Mouse (Mus musculus) cerebellum, adult (tissue): Measurements from ENCODE around the gene Ptprm.

Source experiments
- ATAC-seq: cut with Nextera tagmentation; 2 replicates; pipeline ENCODE4 v1.9.2; 2017; ENCODE audit warnings: mild to moderate bottlenecking, moderate library complexity, mixed read lengths; ENCODE audit not compliant: insufficient number of reproducible peaks, low FRiP score, low TSS enrichment

Ptprm gene

DNA sequence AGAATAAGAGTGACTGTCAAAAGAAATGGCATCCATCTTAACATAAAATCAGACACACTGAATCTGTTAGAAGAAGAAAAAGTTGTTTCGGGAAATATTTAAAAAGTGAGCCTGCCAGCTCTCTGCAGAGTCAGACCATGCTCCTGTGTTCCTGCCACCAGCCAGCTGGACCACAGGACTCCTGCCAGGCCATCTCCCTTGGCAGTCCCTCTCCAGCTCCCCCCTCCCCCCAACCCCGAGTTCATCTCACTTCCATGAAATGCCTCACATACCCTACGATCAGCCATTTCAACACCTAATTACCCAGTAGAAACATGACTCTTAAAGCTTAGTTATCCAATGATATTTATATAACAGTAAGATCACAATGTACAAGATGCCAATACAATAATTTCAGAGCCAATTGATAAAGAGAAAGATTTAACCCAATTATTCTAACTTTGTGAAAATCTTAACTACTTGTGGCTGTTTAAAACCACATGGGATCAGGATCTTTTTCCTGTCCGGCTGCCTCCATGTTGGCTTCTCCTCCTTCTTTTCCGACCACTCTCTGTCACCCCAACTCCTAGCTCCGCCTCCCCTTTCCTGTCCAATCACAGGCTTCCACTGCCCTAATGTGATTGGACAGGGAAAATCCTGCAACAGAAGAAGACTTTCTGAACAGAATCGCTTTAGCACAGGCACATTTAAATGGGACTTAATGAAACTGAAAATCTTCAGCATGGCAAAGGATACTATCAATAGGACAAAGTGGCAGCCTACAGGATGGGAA lies 716.1 kb downstream of the Ptprm start:
- ATAC-seq, result no peak

DNA sequence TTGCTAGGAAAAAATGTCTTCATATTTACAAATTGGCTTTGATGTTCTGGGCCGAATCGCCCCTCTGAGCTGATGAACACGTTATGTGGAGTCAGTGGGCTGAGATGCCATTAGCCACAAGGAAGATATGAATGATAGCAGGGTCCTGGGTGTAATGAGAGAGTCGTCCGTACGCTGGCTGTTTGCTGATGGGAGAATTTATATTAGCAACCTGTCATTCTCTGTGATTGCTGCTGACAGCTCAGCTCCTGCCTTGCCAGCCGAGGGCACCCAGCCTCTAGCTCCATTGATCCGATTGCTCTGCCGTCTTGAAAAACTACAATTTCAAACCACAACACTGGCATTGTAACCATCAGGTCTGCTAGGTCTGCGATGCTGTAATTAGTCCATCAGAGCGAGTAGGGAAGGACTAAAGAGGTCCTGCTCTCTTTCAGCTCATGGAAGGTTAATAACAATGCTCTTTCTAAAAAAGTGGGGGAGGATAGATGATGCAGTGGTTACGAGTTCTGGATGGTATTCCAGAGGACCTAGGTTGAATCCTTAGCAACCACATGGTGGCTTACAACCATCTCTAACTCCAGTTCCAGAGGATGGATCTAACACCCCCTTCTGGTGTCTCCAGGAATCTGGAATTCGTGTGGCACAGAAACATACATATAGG lies 734.1 kb downstream of the Ptprm start:
- no peak for ATAC-seq

DNA sequence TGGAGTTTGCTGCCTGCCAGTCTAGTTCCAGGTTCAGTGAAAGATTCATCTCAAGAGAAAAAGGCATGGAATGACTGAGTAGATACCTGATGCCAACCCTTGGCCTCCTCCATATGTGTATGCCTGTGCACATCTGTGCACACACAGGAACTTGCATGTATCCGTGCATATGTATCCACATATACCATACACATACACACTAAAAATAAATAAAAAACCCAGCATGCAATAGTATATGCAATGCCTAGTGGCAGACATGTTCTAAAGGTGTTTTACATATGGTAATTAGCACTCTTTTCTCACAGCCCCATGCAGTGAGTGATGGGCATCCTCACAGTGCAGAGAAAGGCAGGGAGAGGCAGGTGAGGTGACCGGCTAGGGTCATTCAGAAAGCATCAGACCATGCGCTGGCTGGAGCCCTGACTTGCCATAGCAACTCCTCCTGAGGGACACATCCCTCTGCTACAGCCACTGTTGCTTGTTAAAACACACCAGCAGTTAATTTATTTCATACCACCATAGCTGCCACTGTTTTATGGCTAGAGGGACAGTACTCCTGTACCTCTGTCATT lies 734.9 kb downstream of the Ptprm start:
- no peak for ATAC-seq
